Mouse (Mus musculus): Measurements from ENCODE around the gene Ykt6. TPM values are rescaled to one million over a fixed set of nuclear protein-coding genes. Genes with fewer than 3 reads are reported as not detected.

The Ykt6 gene
- 59.6 TPM for total RNA-seq (2023)

DNA sequence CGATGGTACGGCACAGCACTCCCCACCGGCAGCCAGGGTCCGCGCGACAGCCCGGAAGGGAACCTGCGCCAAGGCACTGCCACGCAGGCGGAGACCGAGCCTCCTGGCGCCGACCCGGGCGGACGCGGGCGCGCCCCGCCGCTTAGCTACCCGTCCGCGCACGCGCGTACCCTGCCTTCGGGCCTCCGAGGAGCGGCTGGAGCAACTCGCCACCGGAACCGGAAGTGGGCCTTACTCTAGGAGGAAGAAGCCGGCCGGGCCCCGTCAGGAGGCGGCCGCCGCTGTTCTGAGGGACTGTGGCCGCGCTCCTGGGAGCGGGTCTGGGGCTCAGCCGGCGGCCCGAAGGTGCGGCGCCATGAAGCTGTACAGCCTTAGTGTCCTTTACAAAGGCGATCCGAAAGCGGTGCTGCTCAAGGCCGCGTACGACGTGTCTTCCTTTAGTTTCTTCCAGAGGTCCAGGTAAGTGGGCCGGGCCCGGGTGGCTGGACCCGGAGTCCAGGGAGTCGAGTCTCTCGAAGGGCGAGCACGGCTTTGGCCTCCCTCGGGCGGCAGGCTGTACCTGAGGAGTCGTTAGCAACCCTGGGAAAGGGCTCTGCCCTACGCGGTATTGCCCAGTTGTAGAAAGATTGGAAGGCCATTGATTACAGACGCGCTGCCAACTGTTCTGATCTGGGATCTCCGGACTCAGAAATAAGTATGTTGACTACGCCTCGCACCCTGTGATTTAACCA lies at the start of gene Ykt6:
Gene Ykt6, plus strand, starts transcription at position 148 of the 731 bp plus-strand sequence.

DNA sequence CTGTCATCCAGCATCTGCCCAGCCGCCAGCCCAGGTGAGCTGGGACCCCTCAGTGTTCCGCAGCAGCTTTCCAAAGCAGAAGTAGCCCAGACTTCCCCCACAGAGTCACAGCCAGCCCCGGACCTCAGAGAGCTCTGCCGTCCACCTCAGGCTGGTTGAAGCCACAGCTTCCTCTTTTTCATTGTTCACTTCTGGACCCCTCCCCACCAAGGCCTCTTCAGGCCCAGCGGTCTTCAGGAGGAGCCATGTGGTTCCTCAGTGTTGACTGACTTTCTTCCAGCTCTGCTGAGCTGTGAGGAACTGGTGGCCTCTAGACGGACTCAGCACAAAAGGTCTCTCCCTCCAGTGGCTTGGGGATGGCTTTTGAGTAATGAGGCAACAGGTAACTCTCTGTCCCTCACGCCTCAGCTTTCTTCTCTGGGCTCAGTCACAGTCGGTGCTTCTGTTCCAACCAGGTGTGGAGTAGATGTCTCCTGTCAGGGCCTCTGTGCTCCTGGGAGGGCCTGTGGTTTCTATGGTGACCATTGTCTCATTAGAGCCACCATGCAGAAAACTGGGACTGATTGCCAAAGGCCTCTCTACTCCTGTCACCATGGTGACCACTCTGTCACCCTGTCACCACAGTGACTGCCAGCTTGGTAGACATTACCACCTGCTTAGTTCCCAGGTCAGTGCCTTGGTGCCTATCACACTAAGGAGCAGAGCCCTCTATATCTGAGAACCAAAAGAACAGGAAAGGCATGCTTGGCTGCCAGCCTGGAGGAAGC lies 5.7 kb upstream of the Ykt6 start, which contains the start of gene Gck:
Gene Gck, minus strand, starts transcription at position 496 of the 767 bp plus-strand sequence.

Other genes with a start within 250 kb of the Ykt6 start
- gene Mrps24, start 240.0 kb upstream of the Ykt6 start, total RNA-seq (2023) = 55.9 TPM
- 34.1 TPM for gene Urgcp, start 193.3 kb upstream of the Ykt6 start, total RNA-seq (2023)
- gene Dbnl, start 167.2 kb upstream of the Ykt6 start, total RNA-seq (2023) = 118 TPM
- not detected for gene Pgam2, start 152.0 kb upstream of the Ykt6 start, total RNA-seq (2023)
- gene Polm, start 117.7 kb upstream of the Ykt6 start, total RNA-seq (2023) = 36.3 TPM
- gene Aebp1, start 93.7 kb upstream of the Ykt6 start, total RNA-seq (2023) = 0.35 TPM
- gene Pold2, start 77.4 kb upstream of the Ykt6 start, total RNA-seq (2023) = 61.0 TPM
- not detected for gene Myl7, start 56.9 kb upstream of the Ykt6 start, total RNA-seq (2023)
- gene Gck, start 5.6 kb upstream of the Ykt6 start, total RNA-seq (2023) = not detected
- gene Camk2b, start 110.7 kb downstream of the Ykt6 start, total RNA-seq (2023) = 12.5 TPM
- 0.47 TPM for gene A730071L15Rik, start 244.3 kb downstream of the Ykt6 start, total RNA-seq (2023)
- 52.6 TPM for gene Nudcd3, start 244.7 kb downstream of the Ykt6 start, total RNA-seq (2023)

All from CD4-positive naive resting alpha-beta T cell, adult 76 days (primary cell).